Mouse (Mus musculus) spleen, postnatal 10 days (tissue): ENCODE measurements at regions not wholly inside any gene's neighbourhood (a gene's known extent, or its start where the extent isn't known, plus 50 kb on each side); places are given as distances from the start of the nearest gene placed in this dataset.

ENCODE experiments used
- DNase-seq, 2 experiments: peaks; one replicate each; pipeline ENCODE4 v3.0.0; 2021 to 2022; ENCODE audit warnings: low spot score in 2 of 2

DNA sequence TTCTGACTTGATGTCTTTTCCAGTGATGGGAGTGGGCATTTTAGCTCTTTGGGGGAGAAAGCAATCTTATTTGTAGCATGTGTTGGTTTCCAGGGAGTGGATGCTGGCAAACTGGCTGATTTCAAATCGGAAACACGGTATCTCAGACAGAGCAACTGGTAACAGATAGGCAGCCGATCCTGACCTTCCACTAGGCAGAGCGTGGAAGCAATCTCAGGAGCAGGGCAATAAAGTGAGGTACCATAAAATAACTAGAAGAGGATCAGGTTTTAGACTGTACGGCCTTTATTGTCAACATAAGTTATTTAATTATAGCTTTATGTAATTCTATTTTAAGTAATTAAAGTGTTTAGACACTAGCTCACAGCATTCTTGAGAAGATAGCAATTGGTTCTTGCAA is 390.0 kb downstream of the Plk2 start:
- DNase-seq: no peak

DNA sequence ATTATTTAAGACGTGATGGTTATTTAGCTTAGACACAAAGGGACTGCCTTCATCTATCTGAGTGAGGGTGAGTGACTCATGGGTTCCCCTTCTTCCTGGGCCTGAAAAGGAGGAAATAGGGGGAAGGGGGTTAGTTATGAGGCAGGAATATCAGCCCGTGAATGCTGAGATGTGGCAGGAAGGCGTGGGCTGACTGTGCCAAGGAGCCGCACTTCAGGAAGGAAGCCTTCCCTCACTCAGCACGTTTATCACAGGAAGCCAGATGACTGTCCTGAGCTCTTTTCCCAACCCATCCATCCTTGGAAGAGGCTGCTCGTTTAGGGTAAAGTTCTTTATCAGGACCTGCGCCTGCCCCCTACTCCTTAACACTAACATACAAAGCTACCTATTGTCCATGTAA is 403.5 kb downstream of the Plk2 start:
- DNase-seq: no peak

DNA sequence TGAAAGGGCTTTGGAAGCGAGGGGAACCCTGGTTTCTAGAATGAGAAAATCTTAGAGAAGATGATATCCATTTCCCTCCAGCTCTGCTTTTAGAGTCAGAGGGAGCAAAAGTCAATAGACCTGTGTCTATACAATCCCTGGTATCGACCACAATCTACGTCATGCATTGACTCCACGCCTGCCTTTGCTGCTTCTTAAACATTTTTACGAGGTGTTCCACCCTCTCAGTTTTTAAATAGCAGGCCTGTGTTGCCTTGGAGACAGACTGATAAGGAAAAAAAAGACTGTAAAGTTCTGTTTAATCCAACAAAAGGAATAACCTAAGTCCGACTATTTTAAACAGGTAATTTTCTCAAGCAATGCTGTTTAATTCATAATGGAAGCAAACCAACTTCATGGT is 408.0 kb downstream of the Plk2 start:
- no peak for DNase-seq

DNA sequence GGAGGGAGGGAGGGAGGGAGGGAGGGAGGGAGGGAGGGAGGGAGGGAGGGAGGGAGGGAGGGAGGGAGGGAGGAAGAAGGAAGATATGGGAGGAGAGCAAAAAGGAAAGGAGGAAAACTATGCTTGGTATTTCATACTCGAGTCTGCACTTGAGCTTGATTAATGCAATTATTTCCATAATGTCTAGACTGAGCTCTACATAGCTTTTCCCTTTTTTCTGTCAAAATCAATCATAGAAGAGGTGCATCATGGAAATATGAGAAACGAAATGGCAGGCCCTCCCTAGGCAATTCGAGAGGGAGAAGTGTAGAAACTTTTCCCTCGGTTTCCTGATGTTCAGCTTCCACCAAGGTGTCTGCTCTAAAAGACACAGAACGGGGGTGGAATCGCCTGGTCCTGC is 417.6 kb downstream of the Plk2 start:
- no peak for DNase-seq

DNA sequence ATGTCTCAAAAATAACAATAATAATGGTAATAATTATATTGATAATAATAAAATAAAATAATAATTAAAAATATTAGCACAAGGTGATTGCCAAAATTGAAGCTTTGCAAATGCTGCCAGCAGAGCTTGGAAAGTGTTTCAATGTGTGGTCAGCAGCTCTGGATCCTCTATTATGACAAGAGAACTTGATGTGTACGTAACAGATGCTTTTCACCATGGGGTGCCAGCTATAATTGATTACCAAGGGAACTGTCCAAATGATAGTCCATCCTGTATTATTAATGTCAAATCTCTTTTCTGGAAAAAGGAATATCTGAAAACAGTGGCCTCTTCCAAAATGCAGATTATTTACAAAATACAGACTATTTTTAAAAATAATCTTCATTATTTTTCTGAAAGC is 419.2 kb downstream of the Plk2 start:
- no peak for DNase-seq

DNA sequence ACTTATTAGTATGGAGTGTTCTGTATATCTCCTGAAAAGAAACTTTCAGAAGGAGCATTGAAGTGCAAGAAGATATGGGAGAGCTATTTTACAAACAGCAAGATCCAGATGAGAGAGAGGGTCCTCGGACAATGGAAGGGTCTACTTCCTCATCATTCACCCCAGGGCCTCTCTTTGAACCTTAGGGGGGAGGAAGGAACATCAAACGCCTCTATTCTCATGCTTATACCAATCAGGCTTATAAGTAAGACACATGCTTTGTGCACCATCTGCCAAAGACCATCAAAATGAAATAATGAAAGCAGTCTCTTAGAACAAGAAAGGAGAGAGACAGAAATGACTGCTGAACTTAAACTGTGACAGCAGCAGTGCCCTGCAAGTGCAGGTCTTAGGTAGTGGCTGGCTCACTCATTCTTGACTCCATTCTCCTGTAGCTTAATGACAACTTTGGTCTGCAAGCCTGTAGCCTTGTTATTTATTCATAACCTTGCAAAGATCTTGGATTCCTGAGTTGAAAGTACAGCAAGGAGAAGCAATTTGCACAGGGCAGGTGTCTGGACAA is 424.5 kb downstream of the Plk2 start:
- DNase-seq: no peak

DNA sequence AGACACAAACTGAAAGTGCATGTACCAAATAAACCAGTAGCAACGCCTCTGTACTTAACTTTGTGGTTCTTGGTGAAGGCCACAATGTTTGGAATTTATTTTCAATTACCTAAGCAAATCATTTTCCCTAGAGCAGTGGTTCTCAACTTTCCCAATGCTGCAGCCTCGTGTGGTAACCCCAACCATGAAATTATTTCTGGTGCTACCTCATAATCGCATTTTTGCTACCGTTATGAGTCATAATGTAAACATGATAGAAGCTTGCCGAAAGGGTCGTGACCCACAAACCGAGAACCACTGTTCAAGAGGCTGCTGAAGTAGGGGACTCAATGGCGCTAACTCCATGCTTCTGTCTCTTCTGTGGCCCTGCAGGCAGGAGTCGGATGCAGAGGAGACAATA is 429.9 kb upstream of the Actbl2 start:
- DNase-seq: no peak

DNA sequence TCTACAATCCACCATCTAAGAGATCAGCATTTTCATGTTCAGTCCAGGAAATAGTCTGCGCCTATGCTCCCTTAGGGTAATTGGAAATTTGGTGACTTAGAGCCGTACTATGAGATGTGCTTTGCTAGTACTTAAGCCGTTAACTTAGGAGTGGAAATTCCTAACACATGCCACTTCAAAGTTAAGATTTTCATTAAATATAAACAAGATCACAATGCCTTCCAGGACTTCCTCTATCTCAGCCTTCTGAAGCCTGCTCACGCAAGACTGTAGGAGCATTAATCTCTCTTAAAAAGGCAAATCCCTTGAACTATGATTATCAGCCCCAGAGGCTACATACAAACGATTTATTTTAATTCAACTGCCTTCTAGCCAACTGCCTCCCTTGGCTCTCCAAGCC is 422.4 kb upstream of the Actbl2 start:
- no peak for DNase-seq

DNA sequence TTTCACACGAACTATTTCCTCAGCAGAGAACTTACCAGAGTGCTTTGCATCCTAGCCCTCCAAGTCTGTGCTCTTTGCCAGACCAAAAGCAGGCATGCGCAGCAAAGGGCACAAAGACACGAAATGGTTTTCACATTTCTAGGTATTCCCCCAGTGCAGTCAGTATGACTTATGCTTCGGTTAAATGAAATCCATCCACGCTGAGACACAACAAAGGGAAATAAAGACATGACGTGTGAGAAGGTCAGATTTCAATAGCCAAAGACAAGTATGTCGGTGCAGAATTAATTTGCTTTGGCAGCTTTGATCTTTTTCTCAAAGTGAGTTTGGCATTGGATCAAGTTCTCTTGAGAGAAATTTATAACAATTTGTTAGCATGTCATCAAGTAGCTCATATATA is 417.9 kb upstream of the Actbl2 start:
- DNase-seq: no peak

DNA sequence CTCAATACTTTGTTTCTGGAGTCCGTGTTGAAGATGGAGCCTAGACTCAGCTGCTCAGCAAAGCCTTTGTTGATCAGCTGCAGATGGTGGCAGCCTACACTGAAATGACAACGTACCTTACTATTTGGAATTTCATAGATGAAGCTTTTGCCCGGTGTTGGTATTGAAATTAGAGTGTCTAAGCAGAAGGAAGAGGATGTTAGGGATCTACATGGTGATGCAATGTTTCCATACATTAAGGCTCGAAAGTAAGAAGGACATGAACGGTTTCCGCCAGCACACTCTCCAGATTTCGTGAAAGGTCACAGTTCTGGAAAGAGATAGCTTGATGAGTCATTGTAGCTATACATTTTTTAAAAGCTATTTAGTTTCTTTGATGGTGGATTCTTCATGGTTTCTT is 412.9 kb upstream of the Actbl2 start:
- no peak for DNase-seq

DNA sequence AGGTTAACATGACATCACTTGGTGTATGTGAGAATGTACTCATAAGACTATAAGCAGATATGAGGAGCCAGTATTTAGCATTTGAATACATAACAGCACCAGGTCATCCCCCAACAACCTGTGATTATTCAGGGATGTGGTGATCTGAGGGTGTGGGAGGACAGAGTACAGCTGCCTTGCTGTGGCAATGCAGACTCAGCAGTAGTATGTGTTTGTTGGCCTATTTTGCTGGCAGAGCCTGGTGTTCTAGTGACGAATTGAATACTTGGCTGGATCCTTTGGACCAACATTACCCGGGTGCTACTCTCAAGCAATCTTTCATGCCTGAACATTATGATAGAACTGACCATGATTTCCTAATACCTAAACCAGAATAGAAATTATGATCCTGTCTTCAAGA is 409.1 kb upstream of the Actbl2 start:
- no peak for DNase-seq

DNA sequence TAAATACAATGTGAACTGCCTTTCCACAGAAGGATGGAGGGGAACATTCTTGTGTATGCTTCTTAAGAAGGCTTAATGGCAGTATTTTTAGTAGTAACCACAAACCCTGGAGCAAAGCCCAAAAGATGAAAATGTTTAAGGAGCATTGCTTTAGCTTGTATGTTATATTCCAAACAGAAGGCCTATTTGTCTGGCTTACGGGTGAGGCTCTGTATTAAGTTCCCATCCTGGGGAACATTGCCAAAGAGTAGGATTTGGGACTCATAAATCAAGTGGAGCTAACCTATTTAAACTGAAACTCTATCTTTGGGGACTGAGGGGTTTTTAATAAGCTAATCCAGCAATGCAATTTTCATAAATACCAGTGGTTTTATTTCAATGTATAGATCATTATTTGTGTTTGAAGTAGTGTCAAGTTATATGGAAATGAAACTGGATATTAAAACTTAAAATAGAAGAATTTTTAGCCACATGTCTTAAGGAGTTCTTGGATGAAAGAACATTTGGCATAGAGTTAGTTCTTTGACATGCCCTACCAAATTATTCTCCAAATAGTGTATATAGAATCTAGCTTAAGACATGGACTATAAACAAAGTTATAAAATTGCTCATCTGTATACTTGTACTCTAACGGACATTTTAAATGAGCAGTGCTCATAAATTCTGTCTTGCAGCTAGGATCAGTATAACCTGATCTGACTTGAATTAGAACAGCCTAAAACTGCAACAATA is 401.7 kb upstream of the Actbl2 start:
- no peak for DNase-seq

DNA sequence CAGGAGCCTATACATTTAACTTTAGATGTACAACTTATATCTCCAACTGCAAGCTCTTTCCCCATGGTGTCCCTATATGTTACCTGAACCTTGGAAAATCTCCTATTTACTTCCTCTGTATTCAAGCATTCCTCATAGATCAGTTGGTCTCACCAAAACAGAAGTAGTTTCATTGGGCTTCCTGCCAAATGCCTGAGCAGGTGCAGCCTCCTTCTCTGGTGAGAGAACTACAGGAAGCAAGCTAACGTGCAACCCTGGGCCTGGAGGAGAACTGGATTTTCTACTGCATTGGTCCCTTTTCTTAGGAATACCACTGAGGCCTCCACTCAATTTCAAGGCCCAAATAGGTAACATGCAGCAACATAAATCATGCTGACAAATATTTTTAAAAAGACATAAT is 400.6 kb upstream of the Actbl2 start:
- no peak for DNase-seq

DNA sequence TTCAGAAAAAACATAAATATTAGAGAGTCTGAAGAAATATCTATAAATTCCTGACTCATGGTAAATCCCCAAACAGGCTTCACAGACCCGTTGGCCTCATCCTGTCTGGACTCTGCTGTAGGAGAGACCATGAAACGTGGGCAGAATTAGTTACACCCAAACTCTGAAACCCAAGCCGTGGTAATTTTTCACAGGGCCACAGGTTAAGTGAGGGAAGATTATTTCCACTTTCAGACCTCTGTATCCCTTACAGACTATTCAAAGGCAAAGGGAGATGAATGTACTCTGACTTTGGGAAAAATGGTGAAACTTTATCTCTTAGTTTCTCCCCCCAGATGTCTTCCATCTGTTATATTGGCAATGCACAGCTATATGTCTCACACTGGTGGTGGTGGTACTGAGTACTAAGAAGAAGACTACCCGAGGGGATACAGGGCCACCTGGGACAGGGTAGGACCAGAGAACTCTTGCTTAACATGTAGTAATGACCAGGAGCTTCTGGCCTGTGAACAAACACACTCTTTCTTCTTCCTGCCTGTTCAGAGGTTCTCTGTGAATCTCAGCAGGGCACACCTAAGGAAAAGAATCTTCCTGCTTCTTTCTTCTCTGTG is 388.8 kb upstream of the Actbl2 start:
- DNase-seq: no peak

DNA sequence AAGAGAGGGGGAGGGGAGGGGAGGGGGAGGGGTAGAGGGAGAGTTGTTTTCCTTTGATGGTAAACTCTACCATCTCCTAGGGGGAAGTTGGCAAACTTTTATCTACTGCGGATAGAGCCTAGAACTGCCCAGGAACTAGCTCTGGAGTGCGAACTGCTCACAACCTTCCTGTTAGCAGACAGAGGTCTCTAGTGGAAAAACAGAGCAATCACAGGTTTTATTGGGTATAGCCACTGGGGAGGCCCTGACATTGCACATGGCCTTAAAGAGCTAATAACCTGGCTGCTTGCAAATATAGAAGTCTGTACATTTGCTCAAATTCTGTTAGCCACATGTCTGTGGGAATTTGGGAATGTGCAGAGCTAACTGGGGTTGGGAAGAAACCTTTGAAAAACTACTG is 388.1 kb upstream of the Actbl2 start:
- no peak for DNase-seq

DNA sequence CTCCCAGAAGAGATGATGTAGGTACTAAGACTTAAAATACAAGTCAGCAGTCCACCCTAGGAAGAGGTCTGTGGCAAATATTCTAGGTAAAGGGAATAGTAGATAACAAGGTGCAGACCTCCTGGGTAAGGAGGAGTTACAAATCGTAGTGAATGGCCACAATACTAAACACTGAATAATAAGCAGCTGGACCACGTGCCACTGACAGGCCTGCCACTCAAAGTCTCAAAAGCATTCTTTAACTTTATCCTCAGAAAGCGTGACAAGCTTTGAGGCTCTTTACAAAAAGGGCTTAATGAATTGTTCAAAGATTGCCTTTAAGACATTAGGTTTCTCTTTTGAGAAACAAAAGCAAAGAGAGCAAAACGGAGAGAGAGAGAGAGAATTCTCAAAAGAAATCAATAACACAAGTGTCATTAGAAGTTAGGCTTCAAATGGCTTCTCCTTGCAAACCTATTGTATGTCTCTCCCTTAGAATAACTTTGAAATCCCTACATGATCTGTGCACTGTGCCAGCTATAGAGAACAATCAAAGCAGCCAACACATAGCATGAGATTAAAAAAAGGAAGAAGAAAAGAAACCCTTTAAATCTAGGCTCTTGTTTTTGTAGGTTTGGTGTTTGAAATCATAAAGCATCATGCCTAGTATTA is 383.6 kb upstream of the Actbl2 start:
- no peak for DNase-seq

DNA sequence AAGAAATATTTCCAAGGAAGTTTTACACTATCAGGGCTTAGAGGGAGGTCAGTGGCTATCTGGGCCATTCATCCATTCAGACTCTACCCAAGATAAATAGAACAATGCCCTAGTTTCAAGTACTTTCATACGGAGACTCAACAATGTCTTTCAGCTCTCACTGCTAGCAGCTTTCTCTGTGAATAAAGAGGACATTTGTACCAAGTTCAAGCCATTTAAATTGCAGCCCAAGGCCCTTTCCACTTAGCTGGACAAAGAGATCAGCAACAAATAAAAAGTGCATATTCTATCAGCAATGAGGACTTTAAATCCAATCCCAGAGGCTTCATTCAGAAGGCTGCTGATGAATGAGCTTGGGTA is 383.1 kb upstream of the Actbl2 start:
- DNase-seq: no peak

DNA sequence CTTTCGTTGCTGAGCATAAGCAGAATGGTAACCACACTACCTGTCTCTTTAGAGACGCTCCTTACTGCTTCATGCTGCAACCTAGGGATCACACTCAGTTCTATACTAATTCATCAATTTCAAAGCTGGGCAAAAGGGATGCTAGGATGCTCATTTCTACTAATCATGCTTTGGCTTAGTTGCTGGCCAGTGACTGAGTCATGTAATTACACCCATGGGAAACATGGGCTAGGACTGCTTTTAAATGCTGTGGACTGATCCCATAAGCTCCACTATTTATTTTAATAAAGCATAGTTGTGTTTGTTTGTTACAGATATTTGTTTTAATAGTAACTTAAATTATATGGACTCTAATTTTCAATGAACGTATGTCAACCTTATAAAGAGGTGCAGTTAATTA is 373.2 kb upstream of the Actbl2 start:
- no peak for DNase-seq

DNA sequence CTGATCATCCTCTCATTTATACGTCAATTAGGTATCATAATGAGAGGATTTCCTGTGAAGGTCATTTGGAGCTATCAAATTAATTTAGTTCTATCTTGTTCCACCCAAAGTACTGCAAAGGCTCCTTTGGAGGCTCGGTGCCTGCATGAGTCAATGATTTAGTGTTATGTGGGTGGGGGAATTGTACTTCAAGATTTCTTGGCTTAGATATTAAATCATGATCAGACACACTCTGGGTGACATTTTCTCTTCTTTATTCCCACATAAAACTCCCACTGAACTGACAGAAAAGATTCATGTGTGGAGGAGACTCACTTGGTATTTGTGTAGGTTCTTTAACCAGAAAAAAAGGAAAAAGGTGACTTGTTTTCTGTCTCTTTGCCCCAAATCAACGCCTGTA is 372.6 kb upstream of the Actbl2 start:
- no peak for DNase-seq

DNA sequence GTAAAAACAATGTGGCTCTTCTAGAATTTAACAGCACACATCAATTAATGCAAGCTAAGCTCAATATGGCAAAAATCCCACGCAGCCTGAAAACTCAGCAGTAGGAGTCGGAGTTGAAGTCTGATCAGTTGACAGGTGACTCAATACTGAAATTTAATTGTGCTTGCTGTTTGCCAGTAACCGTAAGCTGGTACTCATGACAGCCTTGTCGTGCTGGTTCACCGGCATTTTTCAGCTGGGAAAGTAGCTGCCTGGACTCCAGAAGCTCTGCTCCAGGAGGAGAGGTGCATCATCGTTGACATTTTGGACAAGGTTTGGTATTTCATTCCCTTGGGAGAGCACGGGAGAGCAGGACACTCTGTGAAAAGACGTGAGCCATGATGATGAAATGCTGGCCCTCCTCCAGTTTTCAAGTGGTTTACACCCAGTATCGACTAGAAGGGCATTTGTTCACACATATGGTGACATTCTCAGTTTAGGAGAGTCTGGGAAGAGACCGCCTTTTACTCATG is 372.1 kb upstream of the Actbl2 start:
- no peak for DNase-seq

DNA sequence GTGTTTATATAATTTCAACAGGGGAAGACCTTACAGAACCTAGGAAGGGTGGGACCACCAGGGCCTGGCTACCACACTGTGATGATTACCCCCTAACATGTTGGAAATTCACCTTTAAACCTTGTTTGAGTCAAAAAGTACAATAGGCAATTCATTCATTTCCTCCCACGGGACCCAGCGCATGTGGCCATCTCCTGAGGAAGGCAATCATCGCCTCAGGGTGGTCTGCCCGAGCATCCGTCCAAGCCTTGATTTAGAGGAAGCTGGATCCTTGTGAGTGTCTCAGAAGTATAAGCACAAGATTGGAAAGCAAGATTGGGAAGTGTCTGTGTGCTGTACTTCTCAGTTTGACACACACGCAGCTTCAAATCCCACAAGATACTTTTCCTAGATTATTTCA is 360.9 kb upstream of the Actbl2 start:
- DNase-seq: no peak

DNA sequence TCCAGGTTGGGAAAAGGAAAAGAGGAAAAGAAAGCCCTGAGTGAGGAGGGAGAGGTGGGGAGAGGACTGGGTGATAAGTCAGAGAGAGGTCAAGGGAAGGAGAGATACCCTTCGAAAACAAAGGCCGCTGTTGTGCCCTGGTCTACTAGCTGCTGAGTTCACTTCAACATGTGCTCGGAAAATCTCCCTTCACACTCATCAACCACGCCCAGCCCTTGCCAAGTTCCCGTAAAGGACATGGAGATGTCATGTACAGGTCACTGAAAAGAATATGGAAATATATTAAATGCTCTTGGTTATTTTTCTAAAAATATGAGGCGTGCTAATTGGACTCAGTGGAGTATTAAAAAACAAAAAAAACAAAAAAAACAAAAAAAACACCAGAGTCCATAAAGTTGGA is 359.5 kb upstream of the Actbl2 start:
- DNase-seq: no peak

DNA sequence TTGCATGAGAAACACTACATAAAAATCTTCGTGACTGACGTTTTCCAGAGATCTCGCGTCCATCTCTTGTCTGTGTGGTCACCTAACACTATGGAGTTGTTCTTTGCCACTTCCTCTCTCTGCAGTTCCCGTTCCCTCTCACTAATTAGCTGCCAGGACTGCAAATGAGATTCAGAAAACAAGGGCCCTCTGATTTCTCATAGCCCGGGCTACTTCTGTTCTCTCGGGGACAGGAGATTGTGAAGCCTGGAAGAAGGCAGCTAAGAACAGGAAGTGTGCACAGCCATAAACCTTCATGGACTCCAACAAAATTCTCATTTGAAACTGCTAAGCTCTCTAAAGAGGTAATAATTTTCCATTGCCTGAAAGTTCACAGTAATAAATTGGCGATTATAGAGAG is 358.9 kb upstream of the Actbl2 start:
- no peak for DNase-seq
